Mouse (Mus musculus): ENCODE measurements at regions not wholly inside any gene's neighbourhood (a gene's known extent, or its start where the extent isn't known, plus 50 kb on each side); places are given as distances from the start of the nearest gene placed in this dataset.

DNA sequence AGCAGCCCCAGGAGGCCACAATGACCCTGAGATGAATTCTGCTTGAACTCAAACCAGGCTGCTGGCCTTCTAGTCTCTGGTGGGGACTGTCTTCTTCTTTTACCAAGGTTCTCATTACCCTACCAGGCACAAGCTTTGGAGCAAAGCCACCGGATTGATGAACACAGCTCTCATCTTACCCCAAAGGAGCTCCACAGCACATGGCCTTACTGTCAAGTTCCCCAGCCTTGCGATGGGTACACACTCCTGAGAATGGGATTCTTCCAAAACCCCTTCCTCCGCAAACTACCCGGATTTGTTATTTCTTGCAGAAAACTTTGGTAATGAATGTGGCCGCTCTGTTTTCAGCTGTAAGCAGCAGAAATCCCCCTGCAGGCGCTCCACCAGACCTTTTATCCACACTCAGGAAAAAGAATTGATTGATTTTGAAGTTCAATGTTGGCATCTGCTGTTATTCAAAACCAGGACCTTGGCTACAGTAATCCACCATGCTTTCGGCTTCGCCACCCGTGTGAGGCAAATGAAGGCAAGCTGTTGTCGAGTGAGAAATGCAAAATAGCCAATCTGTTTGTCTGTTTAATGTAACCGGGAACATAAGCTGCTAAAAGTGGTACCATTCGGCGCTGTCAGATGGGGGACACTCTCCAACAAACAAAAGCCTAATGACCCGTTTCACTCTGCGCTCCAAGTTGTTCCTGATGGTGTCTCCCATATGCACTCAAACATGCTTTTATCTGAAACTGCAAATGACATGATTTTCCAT lies 278.9 kb downstream of the Maf start:
- Histone ChIP-seq H3K36me3 (ENCODE audit: control insufficient read depth in 1 of 2, insufficient read depth in 2 of 2, low read length in 2 of 2) (no peaks in the 10 kb centered on the region), H3K4me3 (ENCODE audit: control insufficient read depth in 1 of 2, insufficient read depth in 1 of 2, low read depth in 2 of 2, low read length in 2 of 2) (no peak overlapping the region), H3K9me3 (replicated peaks; ENCODE audit: insufficient read depth, low read length) (no peaks in the 10 kb centered on the region), H3K79me2 (ENCODE audit: control insufficient read depth, insufficient read depth, low read length, poor library complexity) (no peaks in the 10 kb centered on the region), H3K27me3 (ENCODE audit: control insufficient read depth in 1 of 2, insufficient read depth in 2 of 2, low read length in 2 of 2) (no peaks in the 10 kb centered on the region), H3K27ac (ENCODE audit: control insufficient read depth, low read depth, low read length) (no peak overlapping the region), H3K4me1 (ENCODE audit: control insufficient read depth in 1 of 2, insufficient read depth in 2 of 2, low read length in 2 of 2) (no peaks in the 10 kb centered on the region), H3K9ac (ENCODE audit: control insufficient read depth, low read depth, low read length, poor library complexity, severe bottlenecking) (no peak overlapping the region)
- TF ChIP-seq USF1 (IDR thresholded peaks at IDR 0.05; ENCODE audit: low read depth, low read length) (no peak), ELF1 (IDR thresholded peaks at IDR 0.05; ENCODE audit: low read depth, low read length) (no peak), GABPA (IDR thresholded peaks at IDR 0.05; ENCODE audit: low read depth, low read length) (no peak), JUND (IDR thresholded peaks at IDR 0.05; ENCODE audit: low read depth, low read length) (no peak), ZNF384 (IDR thresholded peaks at IDR 0.05; ENCODE audit: low read depth, low read length) (no peak), KAT2A (conservative IDR thresholded peaks at IDR 0.05; ENCODE audit: low read depth, low read length) (no peak), MAFK (IDR thresholded peaks at IDR 0.05; ENCODE audit: borderline replicate concordance, low read depth, low read length) (no peak), NRF1 (IDR thresholded peaks at IDR 0.05; ENCODE audit: insufficient read depth, low read depth, low read length, poor library complexity, severe bottlenecking) (no peak), BHLHE40 (IDR thresholded peaks at IDR 0.05; ENCODE audit: borderline replicate concordance, low read depth, low read length) (no peak), GATA1 (IDR thresholded peaks at IDR 0.05; ENCODE audit: low read depth, low read length) (no peak), MYC (IDR thresholded peaks at IDR 0.05; ENCODE audit: low read depth, low read length) (no peak), SMC3 (IDR thresholded peaks at IDR 0.05; ENCODE audit: low read depth, low read length) (no peak), HCFC1 (IDR thresholded peaks at IDR 0.05; ENCODE audit: low read depth, low read length) (no peak), RAD21 (IDR thresholded peaks at IDR 0.05; ENCODE audit: low read depth, low read length) (no peak), RCOR1 (IDR thresholded peaks at IDR 0.05; ENCODE audit: low read depth, low read length) (no peak), MAZ (IDR thresholded peaks at IDR 0.05; ENCODE audit: low read depth, low read length) (no peak)
- no peak for DNase-seq (ENCODE audit: low read depth, low spot score)

DNA sequence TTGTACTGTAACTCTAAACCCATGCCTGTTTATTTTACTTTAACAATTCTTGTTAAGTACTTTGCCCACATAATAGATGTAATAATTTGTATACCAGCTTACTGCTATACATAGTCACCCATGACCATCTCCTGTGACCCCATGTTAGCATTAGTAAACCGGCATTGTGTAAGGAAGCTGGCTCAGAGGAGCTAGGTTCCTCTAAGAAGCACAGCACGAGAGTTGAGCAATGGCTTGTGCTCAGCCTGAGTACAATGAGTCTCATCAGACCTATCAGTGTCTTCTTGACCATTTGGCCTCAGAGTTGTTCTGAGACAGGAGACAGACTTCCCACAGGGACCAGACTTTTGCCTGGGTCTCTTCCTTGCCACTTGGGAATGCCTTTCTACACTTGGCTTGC lies 279.6 kb downstream of the Maf start:
- TF ChIP-seq TBP (IDR thresholded peaks at IDR 0.05; ENCODE audit: low read depth, low read length) (no peak), TAL1 (IDR thresholded peaks at IDR 0.05; ENCODE audit: low read length) (no peak), ZNF384 (IDR thresholded peaks at IDR 0.05; ENCODE audit: low read depth, low read length) (no peak), JUND (IDR thresholded peaks at IDR 0.05; ENCODE audit: low read depth, low read length) (no peak), SMC3 (IDR thresholded peaks at IDR 0.05; ENCODE audit: low read depth, low read length) (no peak), E2F4 (IDR thresholded peaks at IDR 0.05; ENCODE audit: borderline replicate concordance, low read depth, low read length) (no peak), MAFK (IDR thresholded peaks at IDR 0.05; ENCODE audit: borderline replicate concordance, low read depth, low read length) (no peak), MAZ (IDR thresholded peaks at IDR 0.05; ENCODE audit: low read depth, low read length) (no peak), MEF2A (IDR thresholded peaks at IDR 0.05; ENCODE audit: extremely low read depth, insufficient replicate concordance, low read depth, low read length, poor library complexity, severe bottlenecking) (no peak), RAD21 (IDR thresholded peaks at IDR 0.05; ENCODE audit: low read depth, low read length) (no peak), USF1 (IDR thresholded peaks at IDR 0.05; ENCODE audit: low read depth, low read length) (no peak), MAX (IDR thresholded peaks at IDR 0.05; ENCODE audit: low read length) (no peak), RCOR1 (IDR thresholded peaks at IDR 0.05; ENCODE audit: low read depth, low read length) (no peak), POLR2AphosphoS5 (IDR thresholded peaks at IDR 0.05; ENCODE audit: borderline replicate concordance, low read depth, low read length) (no peak), USF2 (IDR thresholded peaks at IDR 0.05; ENCODE audit: borderline replicate concordance in 1 of 2, insufficient read depth in 1 of 2, low read depth in 1 of 2, low read length in 2 of 2) (no peak), UBTF (IDR thresholded peaks at IDR 0.05; ENCODE audit: borderline replicate concordance, insufficient read depth, low read depth, low read length) (no peak), ZC3H11A (IDR thresholded peaks at IDR 0.05; ENCODE audit: low read depth, low read length) (no peak), KAT2A (conservative IDR thresholded peaks at IDR 0.05; ENCODE audit: low read depth, low read length) (no peak), EP300 (IDR thresholded peaks at IDR 0.05; ENCODE audit: low read depth in 1 of 2, low read length in 2 of 2) (no peak)
- H3K4me1 ChIP-seq (ENCODE audit: control insufficient read depth in 1 of 2, insufficient read depth in 2 of 2, low read length in 2 of 2) = no peaks in the 10 kb centered on the region
- no peaks in the 10 kb centered on the region for H3K36me3 ChIP-seq (ENCODE audit: control insufficient read depth in 1 of 2, insufficient read depth in 2 of 2, low read length in 2 of 2)
- no peak overlapping the region for H3K27ac ChIP-seq (ENCODE audit: control insufficient read depth, low read depth, low read length)
- H3K27me3 ChIP-seq (ENCODE audit: control insufficient read depth in 1 of 2, insufficient read depth in 2 of 2, low read length in 2 of 2) = no peaks in the 10 kb centered on the region
- no peaks in the 10 kb centered on the region for H3K9me3 ChIP-seq (replicated peaks; ENCODE audit: insufficient read depth, low read length)
- H3K4me3 ChIP-seq (ENCODE audit: control insufficient read depth in 1 of 2, insufficient read depth in 1 of 2, low read depth in 2 of 2, low read length in 2 of 2) = no peak overlapping the region
- H3K79me2 ChIP-seq (ENCODE audit: control insufficient read depth, insufficient read depth, low read length, poor library complexity) = no peaks in the 10 kb centered on the region
- no peak for DNase-seq (ENCODE audit: low read depth, low spot score)
- H3K9ac ChIP-seq (ENCODE audit: control insufficient read depth, low read depth, low read length, poor library complexity, severe bottlenecking) = no peak overlapping the region

Data from MEL (cell line).